Mouse (Mus musculus) CH12.LX (cell line): ENCODE measurements around the gene Tyrobp. TPM values are rescaled to one million over a fixed set of nuclear protein-coding genes. Genes with fewer than 3 reads are reported as not detected.

Experiments
- DNase-seq: peaks from one replicate; pipeline ENCODE4 v3.0.0-alpha.2; 2013; ENCODE audit errors: extremely low read depth
- H3K27ac ChIP-seq: 2 replicates; pipeline ENCODE4 v1.5.1; 2012; ENCODE audit warnings: low read depth, mild to moderate bottlenecking, control low read depth, moderate library complexity; ENCODE audit not compliant: insufficient read depth
- H3K27me3 ChIP-seq: replicated peaks from 2 replicates; pipeline ENCODE3; 2012; ENCODE audit warnings: inconsistent platforms
- H3K36me3 ChIP-seq, 2 experiments: replicated peaks in 1 of 2; 2 replicates each; pipeline versions ENCODE3 to v1.6.1; 2012; ENCODE audit warnings: inconsistent platforms in 1 of 2, low read length in 1 of 2, mild to moderate bottlenecking in 1 of 2, mixed read lengths in 1 of 2, moderate library complexity in 1 of 2; ENCODE audit not compliant: control insufficient read depth in 1 of 2, insufficient read depth in 1 of 2
- H3K4me1 ChIP-seq, 2 experiments: 2 replicates each; pipeline ENCODE4 v1.6.1; 2012; ENCODE audit warnings: inconsistent platforms in 1 of 2, moderate library complexity in 1 of 2; ENCODE audit not compliant: insufficient read depth in 2 of 2, control insufficient read depth in 1 of 2
- H3K4me2 ChIP-seq: 2 replicates; pipeline ENCODE4 v1.6.1; 2012; ENCODE audit warnings: low read depth, mild to moderate bottlenecking, control low read depth; ENCODE audit not compliant: poor library complexity, insufficient read depth, severe bottlenecking
- H3K4me3 ChIP-seq, 3 experiments: fragments of 150-350 bp in 1 of 3; sonication (generic) in 1 of 3; replicated peaks in 1 of 3; 2 replicates each; pipeline versions ENCODE3 to v1.5.1; 2011 to 2012; ENCODE audit warnings: low read depth in 2 of 3, low read length in 2 of 3, mild to moderate bottlenecking in 2 of 3, moderate library complexity in 2 of 3, control low read depth in 1 of 3, improper control_type of control experiment in 1 of 3, inconsistent platforms in 1 of 3, mixed read lengths in 1 of 3; ENCODE audit not compliant: poor library complexity in 1 of 3
- H3K79me2 ChIP-seq: replicated peaks from 2 replicates; pipeline ENCODE4 v1.6.1; 2012; ENCODE audit warnings: mild to moderate bottlenecking, moderate library complexity; ENCODE audit not compliant: control insufficient read depth, poor library complexity, insufficient read depth, severe bottlenecking; ENCODE audit errors: extremely low read depth
- H3K9ac ChIP-seq: 2 replicates; pipeline ENCODE4 v1.6.1; 2012; ENCODE audit warnings: low read depth, mild to moderate bottlenecking, control low read depth, moderate library complexity; ENCODE audit not compliant: insufficient read depth
- H3K9me3 ChIP-seq: replicated peaks from 2 replicates; pipeline ENCODE3; 2012; ENCODE audit warnings: low read length, inconsistent platforms, mixed read lengths
- E2F4 ChIP-seq: IDR thresholded peaks from 2 replicates; pipeline ENCODE4 v1.6.1; 2011; ENCODE audit warnings: low read depth, low read length, improper control_type of control experiment; ENCODE audit not compliant: insufficient replicate concordance
- ELF1 ChIP-seq: IDR thresholded peaks from 2 replicates; pipeline ENCODE4 v1.6.1; 2014; ENCODE audit warnings: low read depth, mild to moderate bottlenecking, inconsistent platforms, low read length, improper control_type of control experiment
- GABPA ChIP-seq: IDR thresholded peaks from 2 replicates; pipeline ENCODE4 v1.6.1; 2012; ENCODE audit warnings: low read depth, low read length, improper control_type of control experiment, inconsistent platforms; ENCODE audit not compliant: insufficient replicate concordance
- HCFC1 ChIP-seq: IDR thresholded peaks from 2 replicates; pipeline ENCODE4 v1.6.1; 2012; ENCODE audit warnings: low read depth, mild to moderate bottlenecking, inconsistent platforms, low read length, improper control_type of control experiment
- IRF4 ChIP-seq: IDR thresholded peaks from 2 replicates; pipeline ENCODE4 v1.6.1; 2014; ENCODE audit warnings: low read depth, mild to moderate bottlenecking, inconsistent platforms, low read length, improper control_type of control experiment
- JUND ChIP-seq: conservative IDR thresholded peaks from 2 replicates; pipeline ENCODE4 v1.6.1; 2011; ENCODE audit warnings: low read depth, low read length, improper control_type of control experiment
- MAX ChIP-seq: IDR thresholded peaks from 2 replicates; pipeline ENCODE4 v1.6.1; 2011; ENCODE audit warnings: low read length, improper control_type of control experiment
- MAZ ChIP-seq: IDR thresholded peaks from 2 replicates; pipeline ENCODE4 v1.6.1; 2012; ENCODE audit warnings: low read depth, mild to moderate bottlenecking, inconsistent platforms, low read length, improper control_type of control experiment, moderate library complexity
- MEF2A ChIP-seq: IDR thresholded peaks from 2 replicates; pipeline ENCODE4 v1.6.1; 2014; ENCODE audit warnings: low read depth, mild to moderate bottlenecking, inconsistent platforms, low read length, improper control_type of control experiment, borderline replicate concordance
- MXI1 ChIP-seq: IDR thresholded peaks from 2 replicates; pipeline ENCODE4 v1.6.1; 2011; ENCODE audit warnings: mild to moderate bottlenecking, low read depth, low read length, improper control_type of control experiment
- NELFE ChIP-seq: IDR thresholded peaks from 2 replicates; pipeline ENCODE4 v1.6.1; 2011; ENCODE audit warnings: low read depth, low read length, improper control_type of control experiment
- POLR2A ChIP-seq: IDR thresholded peaks from 2 replicates; pipeline ENCODE4 v1.6.1; 2011; ENCODE audit warnings: low read depth, mild to moderate bottlenecking, improper control_type of control experiment, low read length
- RAD21 ChIP-seq: IDR thresholded peaks from 2 replicates; pipeline ENCODE4 v1.6.1; 2011; ENCODE audit warnings: low read depth, mild to moderate bottlenecking, low read length, improper control_type of control experiment, moderate library complexity
- SIN3A ChIP-seq: IDR thresholded peaks from 2 replicates; pipeline ENCODE4 v1.6.1; 2012; ENCODE audit warnings: low read length, improper control_type of control experiment, inconsistent platforms
- SMC3 ChIP-seq: IDR thresholded peaks from 2 replicates; pipeline ENCODE4 v1.6.1; 2011; ENCODE audit warnings: low read depth, low read length, improper control_type of control experiment
- USF1 ChIP-seq: IDR thresholded peaks from 2 replicates; pipeline ENCODE4 v1.6.1; 2014; ENCODE audit warnings: low read depth, mild to moderate bottlenecking, inconsistent platforms, low read length, improper control_type of control experiment
- ZC3H11A ChIP-seq: IDR thresholded peaks from 2 replicates; pipeline ENCODE4 v1.6.1; 2012; ENCODE audit warnings: low read depth, mild to moderate bottlenecking, inconsistent platforms, low read length, improper control_type of control experiment
- ZKSCAN1 ChIP-seq: IDR thresholded peaks from 2 replicates; pipeline ENCODE4 v1.6.1; 2012; ENCODE audit warnings: low read depth, inconsistent platforms, low read length, improper control_type of control experiment, borderline replicate concordance
- ZMIZ1 ChIP-seq: IDR thresholded peaks from 2 replicates; pipeline ENCODE4 v1.6.1; 2012; ENCODE audit warnings: low read depth, mild to moderate bottlenecking, inconsistent platforms, low read length, improper control_type of control experiment
- ZNF384 ChIP-seq: IDR thresholded peaks from 2 replicates; pipeline ENCODE4 v1.6.1; 2012; ENCODE audit warnings: low read depth, low read length, improper control_type of control experiment, inconsistent platforms
- dilution Hi-C: fragments of 300-500 bp; cut with MboI; formaldehyde crosslinking; loops from 2 replicates; pipeline ENCODE4 v1.14.3; 2020; ENCODE audit warnings: low sequenced_read_pairs; ENCODE audit not compliant: extremely low pct_unique_long_range_greater_than_20kb, extremely low pct_ligation_motif_present
- in situ Hi-C: fragments of 300-500 bp; cut with MboI; formaldehyde crosslinking; loops from 3 replicates; pipeline ENCODE4 v1.14.3; 2019; ENCODE audit warnings: low sequenced_read_pairs, low pct_ligation_motif_present, low pct_unique_long_range_greater_than_20kb, mixed read lengths
- polyA plus RNA-seq: library from polyadenylated mRNA; unstranded; fragments of >175 nt; gene quantifications from 2 replicates; pipeline ENCODE4 v1.2.1, GENCODE M21; 2012; ENCODE audit warnings: low read depth; ENCODE audit not compliant: insufficient read length
- total RNA-seq, 2 experiments: library from RNA; depleted of rRNA; stranded (reverse); fragments of 300-350 nt in 1 of 2; fragments of >200 nt in 1 of 2; gene quantifications; 2 replicates each; pipeline ENCODE4 v1.2.3; 2012 to 2014

Gene Tyrobp
- total and polyA plus RNA-seq, 3 experiments: 4.2 to 18.9 (median 13.0) TPM

GRCm38 (mm10) chr7:30464816-30465300, 51.3 kb downstream of the Tyrobp start:
- no peaks in the 10 kb centered on the region for H3K36me3 ChIP-seq
- dilution Hi-C loops (no loop called here), in situ Hi-C loops (no loop called here)
- no peaks in the 10 kb centered on the region for H3K4me1 ChIP-seq
- H3K4me2 ChIP-seq: no peak overlapping the region
- no peak for DNase-seq
- H3K9ac ChIP-seq: no peak overlapping the region
- H3K79me2 ChIP-seq: no peaks in the 10 kb centered on the region
- no peaks in the 10 kb centered on the region for H3K9me3 ChIP-seq
- no peak overlapping the region for H3K27ac ChIP-seq
- no peak overlapping the region for H3K4me3 ChIP-seq
- TF ChIP-seq MAZ: no peak
- TF ChIP-seq GABPA: no peak
- no peak for TF ChIP-seq POLR2A
- TF ChIP-seq E2F4: no peak
- no peak for TF ChIP-seq ZC3H11A
- TF ChIP-seq ELF1: no peak
- no peak for TF ChIP-seq SIN3A
- no peak for TF ChIP-seq ZMIZ1
- no peak for TF ChIP-seq HCFC1
- TF ChIP-seq ZNF384: no peak
- TF ChIP-seq MEF2A: no peak
- TF ChIP-seq ZKSCAN1: no peak
- TF ChIP-seq IRF4: no peak
- no peak for TF ChIP-seq MAX
- no peak for TF ChIP-seq RAD21
- no peak for TF ChIP-seq MXI1
- TF ChIP-seq SMC3: no peak
- no peak for TF ChIP-seq USF1
- TF ChIP-seq NELFE: no peak
- no peak for TF ChIP-seq JUND
- TF ChIP-seq, all 38 proteins: peak for 0
- H3K27me3 ChIP-seq: peaks cover 86% of the 10 kb centered on the region

Other genes with a start within 250 kb of the Tyrobp start
Only the 20 nearest of the 34 such genes appear.
- 0.38 and 0.63 TPM in 2 replicates for gene Thap8, start 133.7 kb upstream of the Tyrobp start, total RNA-seq (2012; rRNA removed)
- gene Thap8, start 133.7 kb upstream of the Tyrobp start, total RNA-seq (2014; rRNA removed): not detected in 2 replicates
- gene Thap8, start 133.7 kb upstream of the Tyrobp start, polyA plus RNA-seq: 0.23 TPM in 1 of 2 replicates, not detected in the other
- 5.3 and 5.4 TPM in 2 replicates for gene Wdr62, start 133.3 kb upstream of the Tyrobp start, total RNA-seq (2012; rRNA removed)
- gene Wdr62, start 133.3 kb upstream of the Tyrobp start, total RNA-seq (2014; rRNA removed): 2.2 and 2.3 TPM in 2 replicates
- 17.7 and 19.7 TPM in 2 replicates for gene Wdr62, start 133.3 kb upstream of the Tyrobp start, polyA plus RNA-seq
- not detected in 2 replicates for gene Clip3, start 122.0 kb upstream of the Tyrobp start, total RNA-seq (2012; rRNA removed)
- not detected in 2 replicates for gene Clip3, start 122.0 kb upstream of the Tyrobp start, total RNA-seq (2014; rRNA removed)
- gene Clip3, start 122.0 kb upstream of the Tyrobp start, polyA plus RNA-seq: not detected in 2 replicates
- gene Alkbh6, start 105.0 kb upstream of the Tyrobp start, total RNA-seq (2012; rRNA removed): 33.9 and 35.7 TPM in 2 replicates
- 28.8 and 31.7 TPM in 2 replicates for gene Alkbh6, start 105.0 kb upstream of the Tyrobp start, total RNA-seq (2014; rRNA removed)
- 25.2 and 25.4 TPM in 2 replicates for gene Alkbh6, start 105.0 kb upstream of the Tyrobp start, polyA plus RNA-seq
- 1.7 and 1.9 TPM in 2 replicates for gene Syne4, start 99.0 kb upstream of the Tyrobp start, total RNA-seq (2012; rRNA removed)
- gene Syne4, start 99.0 kb upstream of the Tyrobp start, total RNA-seq (2014; rRNA removed): 0.70 and 0.81 TPM in 2 replicates
- 3.1 and 4.1 TPM in 2 replicates for gene Syne4, start 99.0 kb upstream of the Tyrobp start, polyA plus RNA-seq
- gene E130208F15Rik, start 92.0 kb upstream of the Tyrobp start, total RNA-seq (2012; rRNA removed): 5.6 and 6.2 TPM in 2 replicates
- 0.35 and 0.70 TPM in 2 replicates for gene E130208F15Rik, start 92.0 kb upstream of the Tyrobp start, total RNA-seq (2014; rRNA removed)
- gene E130208F15Rik, start 92.0 kb upstream of the Tyrobp start, polyA plus RNA-seq: 6.2 and 9.7 TPM in 2 replicates
- gene Sdhaf1, start 89.9 kb upstream of the Tyrobp start, total RNA-seq (2012; rRNA removed): 12.8 and 14.1 TPM in 2 replicates
- gene Sdhaf1, start 89.9 kb upstream of the Tyrobp start, total RNA-seq (2014; rRNA removed): 16.0 and 18.5 TPM in 2 replicates
- gene Sdhaf1, start 89.9 kb upstream of the Tyrobp start, polyA plus RNA-seq: 8.8 and 11.3 TPM in 2 replicates
- 0.04 and 0.08 TPM in 2 replicates for gene Lrfn3, start 51.0 kb upstream of the Tyrobp start, total RNA-seq (2012; rRNA removed)
- gene Lrfn3, start 51.0 kb upstream of the Tyrobp start, total RNA-seq (2014; rRNA removed): not detected in 2 replicates
- not detected in 2 replicates for gene Lrfn3, start 51.0 kb upstream of the Tyrobp start, polyA plus RNA-seq
- 8.0 and 11.9 TPM in 2 replicates for gene Hcst, start 6.1 kb downstream of the Tyrobp start, total RNA-seq (2012; rRNA removed)
- gene Hcst, start 6.1 kb downstream of the Tyrobp start, total RNA-seq (2014; rRNA removed): 6.3 and 11.8 TPM in 2 replicates
- 11.8 and 11.9 TPM in 2 replicates for gene Hcst, start 6.1 kb downstream of the Tyrobp start, polyA plus RNA-seq
- gene Nfkbid, start 8.0 kb downstream of the Tyrobp start, total RNA-seq (2012; rRNA removed): 133 and 161 TPM in 2 replicates
- 131 and 144 TPM in 2 replicates for gene Nfkbid, start 8.0 kb downstream of the Tyrobp start, total RNA-seq (2014; rRNA removed)
- gene Nfkbid, start 8.0 kb downstream of the Tyrobp start, polyA plus RNA-seq: 175 and 197 TPM in 2 replicates
- gene Aplp1, start 31.8 kb downstream of the Tyrobp start, total RNA-seq (2012; rRNA removed): 0.34 and 0.93 TPM in 2 replicates
- gene Aplp1, start 31.8 kb downstream of the Tyrobp start, total RNA-seq (2014; rRNA removed): not detected in 2 replicates
- gene Aplp1, start 31.8 kb downstream of the Tyrobp start, polyA plus RNA-seq: 0.10 TPM in 1 of 2 replicates, not detected in the other
- gene Kirrel2, start 43.9 kb downstream of the Tyrobp start, total RNA-seq (2012; rRNA removed): not detected in 2 replicates
- not detected in 2 replicates for gene Kirrel2, start 43.9 kb downstream of the Tyrobp start, total RNA-seq (2014; rRNA removed)
- not detected in 2 replicates for gene Kirrel2, start 43.9 kb downstream of the Tyrobp start, polyA plus RNA-seq
- 2.1 and 2.4 TPM in 2 replicates for gene Nphs1, start 44.6 kb downstream of the Tyrobp start, total RNA-seq (2012; rRNA removed)
- not detected in 2 replicates for gene Nphs1, start 44.6 kb downstream of the Tyrobp start, total RNA-seq (2014; rRNA removed)
- gene Nphs1, start 44.6 kb downstream of the Tyrobp start, polyA plus RNA-seq: 1.0 TPM in 1 of 2 replicates, not detected in the other
- not detected in 2 replicates for gene Prodh2, start 79.9 kb downstream of the Tyrobp start, total RNA-seq (2012; rRNA removed)
- not detected in 2 replicates for gene Prodh2, start 79.9 kb downstream of the Tyrobp start, total RNA-seq (2014; rRNA removed)
- not detected in 2 replicates for gene Prodh2, start 79.9 kb downstream of the Tyrobp start, polyA plus RNA-seq
- gene Arhgap33, start 121.3 kb downstream of the Tyrobp start, total RNA-seq (2012; rRNA removed): 2.5 and 2.8 TPM in 2 replicates
- gene Arhgap33, start 121.3 kb downstream of the Tyrobp start, total RNA-seq (2014; rRNA removed): 0.44 and 0.76 TPM in 2 replicates
- gene Arhgap33, start 121.3 kb downstream of the Tyrobp start, polyA plus RNA-seq: 6.2 and 9.2 TPM in 2 replicates
- 1.6 and 2.3 TPM in 2 replicates for gene Hspb6, start 138.4 kb downstream of the Tyrobp start, total RNA-seq (2012; rRNA removed)
- gene Hspb6, start 138.4 kb downstream of the Tyrobp start, total RNA-seq (2014; rRNA removed): 0.79 and 1.2 TPM in 2 replicates
- 4.1 and 6.0 TPM in 2 replicates for gene Hspb6, start 138.4 kb downstream of the Tyrobp start, polyA plus RNA-seq
- gene Proser3, start 138.5 kb downstream of the Tyrobp start, total RNA-seq (2012; rRNA removed): 4.0 and 5.9 TPM in 2 replicates
- gene Proser3, start 138.5 kb downstream of the Tyrobp start, total RNA-seq (2014; rRNA removed): 1.7 and 2.0 TPM in 2 replicates
- gene Proser3, start 138.5 kb downstream of the Tyrobp start, polyA plus RNA-seq: 5.7 and 6.0 TPM in 2 replicates
- 8.3 and 11.0 TPM in 2 replicates for gene Lin37, start 146.1 kb downstream of the Tyrobp start, total RNA-seq (2012; rRNA removed)
- gene Lin37, start 146.1 kb downstream of the Tyrobp start, total RNA-seq (2014; rRNA removed): 4.0 and 5.2 TPM in 2 replicates
- gene Lin37, start 146.1 kb downstream of the Tyrobp start, polyA plus RNA-seq: 38.6 and 49.5 TPM in 2 replicates
- 56.7 and 61.2 TPM in 2 replicates for gene U2af1l4, start 149.5 kb downstream of the Tyrobp start, total RNA-seq (2012; rRNA removed)
- 60.8 and 63.4 TPM in 2 replicates for gene U2af1l4, start 149.5 kb downstream of the Tyrobp start, total RNA-seq (2014; rRNA removed)
- 51.5 and 54.4 TPM in 2 replicates for gene U2af1l4, start 149.5 kb downstream of the Tyrobp start, polyA plus RNA-seq
- 2.6 and 2.7 TPM in 2 replicates for gene Gm49396, start 149.6 kb downstream of the Tyrobp start, total RNA-seq (2012; rRNA removed)
- gene Gm49396, start 149.6 kb downstream of the Tyrobp start, total RNA-seq (2014; rRNA removed): 1.9 and 2.3 TPM in 2 replicates
- gene Gm49396, start 149.6 kb downstream of the Tyrobp start, polyA plus RNA-seq: 3.3 and 3.8 TPM in 2 replicates